Mouse (Mus musculus) CH12.LX (cell line): ENCODE measurements at regions not wholly inside any gene's neighbourhood (a gene's known extent, or its start where the extent isn't known, plus 50 kb on each side); places are given as distances from the start of the nearest gene placed in this dataset.

Source experiments
- CTCF ChIP-seq, 2 experiments: IDR thresholded peaks in 1 of 2; conservative IDR thresholded peaks in 1 of 2; 2 replicates each; pipeline ENCODE4 v1.5.1; 2011 to 2012; ENCODE audit warnings: low read depth in 2 of 2, low read length in 2 of 2, improper control_type of control experiment in 1 of 2, inconsistent platforms in 1 of 2, mild to moderate bottlenecking in 1 of 2, moderate library complexity in 1 of 2
- ELF1 ChIP-seq: IDR thresholded peaks from 2 replicates; pipeline ENCODE4 v1.6.1; 2014; ENCODE audit warnings: low read depth, mild to moderate bottlenecking, inconsistent platforms, low read length, improper control_type of control experiment
- EP300 ChIP-seq: IDR thresholded peaks from 2 replicates; pipeline ENCODE4 v1.6.1; 2011; ENCODE audit warnings: low read length, improper control_type of control experiment
- JUND ChIP-seq: conservative IDR thresholded peaks from 2 replicates; pipeline ENCODE4 v1.6.1; 2011; ENCODE audit warnings: low read depth, low read length, improper control_type of control experiment
- MAFK ChIP-seq: IDR thresholded peaks from 2 replicates; pipeline ENCODE4 v1.6.1; 2011; ENCODE audit warnings: low read length, improper control_type of control experiment; ENCODE audit not compliant: insufficient replicate concordance
- MAX ChIP-seq: IDR thresholded peaks from 2 replicates; pipeline ENCODE4 v1.6.1; 2011; ENCODE audit warnings: low read length, improper control_type of control experiment
- MYC ChIP-seq: IDR thresholded peaks from 2 replicates; pipeline ENCODE4 v1.6.1; 2011; ENCODE audit warnings: low read depth, mild to moderate bottlenecking, improper control_type of control experiment, low read length
- PAX5 ChIP-seq: IDR thresholded peaks from 2 replicates; pipeline ENCODE4 v1.6.1; 2012; ENCODE audit warnings: low read length, inconsistent platforms, mixed read lengths
- POLR2A ChIP-seq: IDR thresholded peaks from 2 replicates; pipeline ENCODE4 v1.6.1; 2011; ENCODE audit warnings: low read depth, mild to moderate bottlenecking, improper control_type of control experiment, low read length
- SMC3 ChIP-seq: IDR thresholded peaks from 2 replicates; pipeline ENCODE4 v1.6.1; 2011; ENCODE audit warnings: low read depth, low read length, improper control_type of control experiment
- TBP ChIP-seq: conservative IDR thresholded peaks from 2 replicates; pipeline ENCODE4 v1.6.1; 2011; ENCODE audit warnings: low read depth, low read length, improper control_type of control experiment

DNA sequence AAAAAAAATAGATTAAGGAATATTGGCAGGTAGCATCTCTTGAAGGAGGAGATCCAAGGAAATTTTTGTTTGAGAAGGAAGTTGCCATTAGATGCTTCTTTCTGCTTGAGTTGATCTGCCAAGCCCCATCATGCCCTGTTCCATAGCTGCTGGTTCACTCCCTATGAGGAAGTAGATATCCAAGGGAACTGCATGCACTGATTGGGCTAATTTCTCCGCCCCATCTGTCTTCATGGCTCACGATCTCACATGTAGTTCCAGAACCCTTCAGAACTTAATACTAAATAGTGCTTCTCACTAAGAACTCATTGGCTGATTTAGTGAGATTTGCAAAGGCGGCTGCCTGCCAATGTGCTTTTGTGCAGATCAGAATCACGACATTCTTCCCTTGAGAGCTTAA lies 258.6 kb downstream of the Brinp2 start:
- no peak for TF ChIP-seq POLR2A
- no peak for TF ChIP-seq TBP
- TF ChIP-seq EP300: no peak
- TF ChIP-seq CTCF (conservative IDR thresholded peaks at IDR 0.05 in 1 of 2, IDR thresholded peaks at IDR 0.05 in 1 of 2; ENCODE audit: low read depth in 2 of 2, low read length in 2 of 2): no peak
- TF ChIP-seq JUND: no peak
- no peak for TF ChIP-seq MAFK
- no peak for TF ChIP-seq SMC3
- no peak for TF ChIP-seq MYC
- no peak for TF ChIP-seq PAX5
- TF ChIP-seq ELF1: no peak
- no peak for TF ChIP-seq MAX
